Mouse (Mus musculus) adrenal gland, adult 8-10 months (tissue): ENCODE results near the gene Trak1. TPM values are rescaled to one million over a fixed set of nuclear protein-coding genes. Genes with fewer than 3 reads are reported as not detected.
"Not testable (repeated sequence)": the region's sequence is repeated elsewhere in the genome, so short reads cannot be mapped to it uniquely, and the experiment has no call there.

Experiments used
- DNase-seq: peaks from one replicate; pipeline ENCODE4 v3.0.0; 2022
- total RNA-seq, 4 experiments: library from RNA; stranded (reverse); gene quantifications; 2 replicates each; pipeline ENCODE4 v1.2.4; 2022

Gene Trak1
- total RNA-seq, 4 experiments from 2014 or later, result 59.3 to 80.6 (median 74.3) TPM

DNA sequence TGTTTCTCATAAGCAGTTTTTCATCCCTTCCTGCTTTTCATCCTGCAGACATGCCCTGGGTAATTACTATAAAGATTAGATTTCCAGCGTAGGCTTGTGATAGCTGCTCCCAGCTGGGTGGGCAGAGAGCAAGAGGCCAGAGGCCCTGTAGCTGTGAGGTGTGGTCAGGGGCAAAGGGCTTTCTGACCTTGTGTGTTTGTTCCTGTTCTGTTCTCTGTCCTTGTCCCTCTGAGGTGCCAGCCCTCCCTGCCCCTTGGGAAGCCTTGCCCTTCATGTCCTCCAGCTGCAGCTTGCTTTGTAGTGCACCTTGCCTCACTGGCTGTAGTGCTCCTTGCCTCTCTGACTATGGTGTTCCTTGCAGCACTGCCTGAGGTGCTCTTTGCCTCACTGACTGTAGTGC lies 139.2 kb downstream of the Trak1 start:
- DNase-seq, result no peak

DNA sequence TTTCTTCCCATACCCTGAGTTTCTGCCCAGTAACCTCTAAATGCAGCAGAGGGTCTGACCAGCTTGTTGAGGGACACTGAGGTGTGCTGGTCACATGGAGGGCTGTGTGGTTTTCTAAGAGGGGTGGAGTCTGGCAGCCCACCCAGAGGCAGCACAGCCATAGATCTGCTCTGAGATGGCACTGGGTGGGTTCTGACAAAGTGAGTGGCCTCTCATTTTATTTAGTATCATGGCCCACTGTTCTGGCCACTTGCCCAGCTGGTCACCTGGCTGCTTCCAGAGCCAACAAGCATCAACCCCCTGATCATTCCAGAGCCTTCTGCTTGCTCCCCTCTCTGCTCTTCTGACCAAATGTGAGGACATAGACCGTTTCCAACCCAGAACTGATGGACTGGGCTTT lies 144.8 kb downstream of the Trak1 start:
- no peak for DNase-seq

DNA sequence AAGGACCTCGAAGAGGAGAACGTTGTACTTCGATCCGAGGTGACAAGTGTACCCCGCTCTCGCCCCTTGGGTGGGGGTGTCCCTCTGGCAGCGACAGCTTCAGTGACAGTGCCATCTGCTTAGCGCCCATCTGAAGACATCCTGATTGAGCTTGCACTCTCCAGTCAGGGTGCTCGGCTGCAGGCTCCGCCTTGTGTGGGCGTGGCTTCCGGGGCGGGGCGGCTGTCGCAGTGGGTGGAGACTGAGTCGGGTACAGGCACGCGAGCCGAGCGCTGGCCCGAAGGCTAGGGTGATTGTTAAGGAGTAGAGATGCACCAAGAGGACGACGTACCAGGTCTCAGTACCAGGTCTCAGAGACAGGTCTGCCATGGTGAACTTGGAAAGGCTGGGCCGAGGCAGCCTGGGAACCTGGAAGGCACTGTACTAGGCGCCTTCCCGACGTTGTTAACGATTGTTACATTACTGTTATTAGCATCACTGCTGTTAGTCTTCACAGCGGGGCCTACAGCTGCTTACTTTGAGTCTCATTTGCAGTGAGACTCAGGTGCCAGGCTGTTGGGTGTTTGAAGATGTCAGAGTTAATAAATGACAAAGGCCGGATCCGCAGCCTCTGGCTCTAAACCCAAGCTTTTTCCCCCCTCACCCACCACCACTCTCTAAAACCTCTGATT lies 146.5 kb downstream of the Trak1 start:
- DNase-seq, result no peak

DNA sequence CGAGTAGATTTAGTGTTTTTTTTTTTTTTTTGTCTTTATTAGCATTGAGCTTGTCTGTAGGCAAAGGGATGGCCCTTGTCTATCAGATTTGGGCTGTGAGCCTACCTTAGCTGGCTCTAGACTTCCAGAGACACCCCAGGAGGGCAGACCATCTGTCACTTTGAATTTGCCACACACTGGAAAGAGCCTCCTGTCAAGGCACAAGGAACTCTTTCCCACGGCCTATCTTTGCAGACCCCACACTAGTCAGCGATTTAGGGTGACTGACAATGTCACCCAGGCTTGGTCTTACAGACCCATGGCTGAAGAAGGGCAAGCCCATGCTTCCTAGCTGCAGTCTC lies 147.0 kb downstream of the Trak1 start:
- no peak for DNase-seq

DNA sequence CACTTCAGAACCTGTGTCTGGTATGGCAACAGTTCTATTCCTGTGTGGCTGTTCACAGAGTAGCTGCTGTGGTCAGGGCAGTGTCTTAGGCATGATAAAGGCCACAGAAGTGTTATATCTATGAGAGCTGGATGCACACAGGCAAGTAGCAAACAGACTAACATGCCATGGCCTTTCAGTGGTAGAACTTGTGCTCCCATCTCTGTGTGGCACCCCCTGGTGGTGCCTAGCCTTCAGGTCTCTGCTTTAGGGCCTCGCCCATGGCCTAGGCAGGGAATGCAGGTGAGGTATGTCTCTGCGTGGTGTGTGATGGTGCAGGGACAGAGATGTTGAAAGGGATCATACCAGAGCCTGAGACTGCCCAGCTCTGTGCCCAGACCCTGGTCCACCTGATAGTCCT lies 148.1 kb downstream of the Trak1 start:
- no peak for DNase-seq

DNA sequence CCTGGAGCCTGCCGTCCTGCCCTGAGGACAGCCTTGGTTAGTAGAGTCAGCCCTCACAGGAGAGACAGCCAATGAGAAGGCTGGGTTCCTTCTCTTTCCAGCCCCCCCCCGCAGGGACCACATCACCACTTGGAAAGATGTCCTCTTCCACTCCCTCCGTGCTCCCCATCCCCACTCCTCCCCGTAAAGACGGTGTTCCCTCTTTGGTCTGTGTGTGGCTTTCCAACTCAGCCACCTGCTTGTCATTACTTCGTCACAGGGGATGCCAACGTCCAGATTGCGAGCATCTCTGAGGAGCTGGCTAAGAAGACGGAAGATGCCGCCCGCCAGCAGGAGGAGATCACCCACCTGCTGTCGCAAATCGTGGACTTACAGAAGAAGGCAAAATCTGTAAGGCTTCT lies 149.1 kb downstream of the Trak1 start:
- no peak for DNase-seq

DNA sequence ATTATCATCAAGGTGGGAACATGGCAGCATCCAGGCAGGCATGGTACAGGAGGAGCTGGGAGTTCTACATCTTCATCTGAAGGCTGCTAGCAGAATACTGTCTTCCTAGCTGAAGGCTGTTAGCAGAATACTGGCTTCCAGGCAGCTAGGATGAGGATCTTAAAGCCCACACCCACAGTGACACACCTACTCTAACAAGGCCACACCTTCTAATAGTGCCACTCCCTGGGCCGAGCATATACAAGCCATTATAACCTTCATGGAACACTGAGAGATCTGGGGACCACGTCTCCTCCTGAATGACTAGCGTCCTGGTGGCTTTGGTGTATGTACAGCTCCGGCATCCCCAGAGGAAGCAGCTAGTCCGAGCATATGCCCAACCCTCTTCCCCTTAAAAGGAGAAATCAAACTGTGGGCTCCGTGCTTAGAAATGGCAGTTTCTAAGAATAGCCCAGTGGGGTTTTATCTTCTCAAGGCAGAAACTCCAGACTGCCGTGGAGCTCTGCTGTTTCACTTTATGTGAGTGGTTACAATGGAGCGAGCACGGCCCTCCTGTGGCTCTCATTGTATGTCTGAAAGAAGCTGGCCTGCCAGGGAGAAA lies 155.1 kb downstream of the Trak1 start:
- not testable (repeated sequence) for DNase-seq

DNA sequence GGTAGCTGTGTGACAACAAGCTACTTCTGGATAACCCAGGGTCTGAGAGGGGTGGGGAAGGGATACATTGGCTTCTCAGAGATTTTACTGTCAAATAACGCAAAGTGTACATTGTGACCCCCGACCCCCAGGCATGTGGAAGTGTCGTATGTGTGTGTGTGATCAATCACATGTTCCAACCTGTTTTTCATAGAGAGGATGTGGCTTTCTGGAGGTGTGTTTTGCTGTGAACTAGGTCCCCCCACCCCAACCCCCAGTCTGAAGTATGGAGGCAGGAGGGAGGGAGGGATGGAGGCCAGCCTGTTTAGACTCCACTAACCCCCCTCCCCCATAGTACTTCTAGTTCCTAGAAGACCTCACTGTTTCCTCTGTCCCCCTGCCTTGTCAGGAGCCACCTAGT lies 157.6 kb downstream of the Trak1 start:
- DNase-seq, result no peak

DNA sequence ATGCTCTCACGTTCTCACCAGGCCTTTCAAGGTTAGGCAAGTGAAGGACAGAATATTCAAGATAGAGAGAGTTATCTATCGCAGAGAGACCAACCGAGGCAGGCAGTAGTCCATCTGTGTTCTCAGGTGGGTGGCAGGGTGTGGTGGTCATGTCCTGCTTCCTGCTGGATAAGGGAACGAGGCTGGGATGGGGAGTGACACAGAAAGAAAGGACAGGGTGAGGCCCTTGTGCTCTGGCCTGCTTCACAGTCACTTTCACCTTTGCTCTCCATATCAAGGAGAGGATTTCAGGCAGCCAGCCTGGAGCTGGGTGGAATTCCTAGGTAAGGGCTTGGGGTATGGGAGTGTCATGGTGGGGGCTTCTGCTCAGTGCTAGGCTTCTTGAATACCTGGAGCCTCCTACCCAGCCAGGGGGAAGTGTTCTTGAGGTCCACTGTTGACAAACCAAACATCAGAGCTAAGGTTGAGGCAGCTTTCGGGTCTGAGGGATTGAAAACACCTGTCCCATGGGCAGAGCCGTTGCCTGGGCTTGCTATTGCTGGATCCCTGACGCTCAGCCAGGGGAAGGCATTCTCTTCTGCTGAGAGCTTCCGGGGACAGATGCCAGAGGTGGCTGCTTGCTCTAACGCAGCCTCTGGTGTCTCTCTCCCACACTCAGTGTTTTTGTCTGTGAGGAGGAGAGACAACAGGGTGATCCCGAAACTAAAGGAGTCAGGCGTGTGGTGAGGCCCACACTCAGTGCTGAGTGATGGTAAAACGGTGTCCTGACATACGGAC lies 159.6 kb downstream of the Trak1 start:
- DNase-seq, result no peak

DNA sequence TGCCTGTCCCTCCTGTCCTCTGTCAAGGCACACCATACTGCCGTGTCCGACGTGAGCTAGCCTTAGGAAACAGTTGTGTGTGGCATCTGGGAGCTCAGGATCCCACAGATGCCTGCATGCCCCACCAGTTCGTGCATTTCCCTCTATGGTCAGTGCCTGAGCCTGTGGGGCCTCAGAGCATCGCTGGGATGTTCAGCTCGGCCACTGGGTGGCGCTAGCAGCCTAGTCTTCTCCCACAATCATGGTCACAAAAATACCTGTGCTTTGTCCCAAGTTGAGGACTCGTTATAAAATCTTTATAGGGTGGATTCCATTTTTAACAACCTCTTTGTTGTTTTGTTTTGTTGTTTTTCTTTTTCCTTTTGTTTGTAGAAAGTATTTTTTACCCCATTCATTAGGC lies 161.2 kb downstream of the Trak1 start:
- DNase-seq, result no peak

DNA sequence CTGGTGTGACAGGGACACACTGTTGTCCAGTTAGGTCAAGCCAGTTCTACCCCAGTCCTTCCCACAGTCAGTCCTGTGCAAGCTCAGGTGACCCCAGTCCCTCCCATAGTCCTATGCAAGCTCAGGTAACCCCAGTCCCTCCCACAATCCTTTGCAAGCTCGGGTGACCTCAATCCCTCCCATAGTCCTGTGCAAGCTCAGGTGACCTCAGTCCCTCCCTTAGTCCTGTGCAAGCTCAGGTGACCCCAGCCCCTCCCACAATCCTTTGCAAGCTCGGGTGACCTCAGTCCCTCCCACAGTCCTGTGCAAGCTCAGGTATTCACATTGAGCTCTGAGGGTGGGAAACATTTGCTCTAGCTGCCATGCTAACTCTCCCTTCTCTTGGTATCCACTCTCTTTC lies 162.6 kb downstream of the Trak1 start:
- no peak for DNase-seq

DNA sequence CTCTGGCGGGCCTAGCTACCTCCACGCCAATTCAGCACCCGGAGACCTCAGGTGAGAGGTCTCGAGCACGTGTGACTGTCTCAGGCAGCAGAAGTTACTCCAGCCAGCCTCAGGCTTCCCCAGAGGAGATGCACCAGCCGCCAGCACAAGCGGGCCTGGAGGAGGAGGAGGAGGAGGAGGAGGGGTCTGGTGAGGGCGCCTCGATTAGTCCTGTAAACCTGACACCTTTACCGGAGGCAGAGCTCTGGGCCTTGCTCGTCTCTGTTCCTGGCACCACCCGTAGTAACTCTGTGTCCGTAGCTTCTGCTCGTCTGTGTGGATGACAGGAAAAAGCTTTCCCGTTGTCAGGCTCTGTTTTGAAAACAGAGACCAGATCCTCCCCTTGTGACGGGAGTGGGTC lies 163.2 kb downstream of the Trak1 start:
- DNase-seq, result no peak

DNA sequence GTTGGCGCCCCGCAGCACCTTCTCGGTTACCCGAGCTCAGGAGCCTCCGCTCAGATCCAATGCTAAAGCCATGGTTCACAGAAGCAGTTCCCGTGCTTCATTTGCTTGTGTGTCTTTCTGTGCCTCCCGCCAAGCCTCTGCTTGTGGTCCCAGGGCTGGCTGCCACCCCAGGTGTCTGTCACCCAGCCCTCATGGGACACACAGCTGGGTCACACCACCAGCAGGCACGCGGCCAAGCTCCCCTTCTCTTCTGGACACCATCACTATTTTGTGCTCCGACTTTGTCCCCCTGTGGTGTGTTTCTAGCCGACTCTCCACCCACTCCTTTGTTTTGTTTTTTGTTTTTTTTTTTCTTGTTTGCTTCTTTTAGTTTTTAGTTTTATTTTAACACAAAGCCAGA lies 170.2 kb downstream of the Trak1 start:
- no peak for DNase-seq

DNA sequence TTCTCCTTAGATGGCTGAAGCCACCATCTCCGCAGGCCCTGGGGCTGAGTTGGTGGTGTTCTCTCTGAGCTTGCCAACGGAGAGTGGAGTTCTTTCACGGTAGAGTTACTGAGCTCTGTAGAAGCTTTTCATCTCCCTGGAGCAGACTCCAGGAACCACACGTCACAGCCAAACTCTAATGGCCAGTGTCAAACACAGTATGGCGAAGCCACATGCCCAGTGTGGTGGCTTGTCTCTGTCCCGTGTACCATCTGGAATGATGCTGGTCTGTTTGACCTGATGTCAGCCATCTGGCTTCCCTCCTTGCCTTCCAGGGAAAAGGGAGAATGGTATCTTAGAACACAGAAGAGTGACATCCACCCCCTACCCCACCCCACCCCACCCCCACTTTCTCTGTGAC lies 172.4 kb downstream of the Trak1 start:
- no peak for DNase-seq

DNA sequence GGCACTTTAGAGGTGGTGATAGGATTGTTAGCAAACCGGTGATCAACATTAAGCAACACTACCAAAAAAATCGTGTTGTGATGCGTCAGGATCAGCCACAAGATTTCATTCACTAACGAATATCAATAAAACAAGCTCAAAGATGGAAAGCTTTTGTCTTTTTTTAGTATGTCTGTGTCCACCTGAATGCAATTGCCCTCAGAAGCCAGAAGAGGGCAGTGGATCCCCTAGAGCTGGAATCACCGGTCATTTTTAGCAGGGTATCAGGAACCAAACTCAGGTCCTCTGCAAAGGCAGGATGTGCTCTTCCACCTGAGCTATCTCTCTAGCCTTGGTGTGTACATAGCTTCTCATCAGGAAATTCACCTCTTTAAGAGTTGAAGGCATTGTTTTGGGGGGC lies 177.5 kb downstream of the Trak1 start:
- no peak for DNase-seq

DNA sequence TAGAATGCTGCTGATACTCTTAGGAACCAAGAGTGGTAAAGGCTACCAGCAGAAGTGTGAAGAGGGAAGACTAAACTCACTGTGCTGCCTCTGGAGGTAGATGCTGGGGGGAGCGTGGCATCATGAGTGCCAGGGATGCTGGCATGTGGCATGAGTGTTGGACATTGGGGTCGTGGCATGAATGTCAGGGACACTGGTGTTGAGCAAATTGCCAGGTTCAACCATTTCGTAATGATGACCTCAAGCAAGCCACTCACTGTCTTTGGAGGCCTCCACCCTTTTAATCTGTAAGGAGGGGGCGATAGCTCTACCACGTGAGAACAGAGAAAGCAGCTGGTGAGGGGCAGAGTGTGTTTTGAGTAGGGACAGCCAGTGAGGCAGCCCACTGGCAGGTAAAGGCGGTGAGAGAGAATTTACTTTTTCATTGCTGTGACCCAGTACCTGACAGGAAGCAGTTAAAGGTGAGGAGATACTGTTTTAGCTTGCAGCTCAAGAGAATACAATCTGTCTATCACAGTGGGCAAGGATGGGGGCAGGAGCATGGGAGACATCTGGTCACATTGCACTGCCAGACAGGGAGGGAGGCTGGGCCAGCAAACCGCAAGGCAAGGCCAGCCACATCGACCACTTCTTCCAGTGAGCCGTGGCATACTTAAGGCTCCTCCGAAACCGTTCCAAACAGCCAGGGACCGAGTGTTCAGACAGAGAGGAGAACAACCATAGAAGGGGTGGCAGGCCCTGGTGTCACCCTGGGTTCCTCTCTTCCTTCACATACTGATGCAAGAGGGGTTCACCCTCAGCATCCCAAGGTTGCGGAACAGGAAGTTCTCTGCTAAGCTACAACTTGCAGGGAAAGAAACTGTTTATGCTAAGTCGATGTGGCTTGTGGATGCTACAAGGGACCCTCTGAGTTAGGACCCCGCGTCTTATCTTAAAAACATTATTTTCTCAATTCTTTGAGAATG lies 178.5 kb downstream of the Trak1 start:
- DNase-seq, result no peak

DNA sequence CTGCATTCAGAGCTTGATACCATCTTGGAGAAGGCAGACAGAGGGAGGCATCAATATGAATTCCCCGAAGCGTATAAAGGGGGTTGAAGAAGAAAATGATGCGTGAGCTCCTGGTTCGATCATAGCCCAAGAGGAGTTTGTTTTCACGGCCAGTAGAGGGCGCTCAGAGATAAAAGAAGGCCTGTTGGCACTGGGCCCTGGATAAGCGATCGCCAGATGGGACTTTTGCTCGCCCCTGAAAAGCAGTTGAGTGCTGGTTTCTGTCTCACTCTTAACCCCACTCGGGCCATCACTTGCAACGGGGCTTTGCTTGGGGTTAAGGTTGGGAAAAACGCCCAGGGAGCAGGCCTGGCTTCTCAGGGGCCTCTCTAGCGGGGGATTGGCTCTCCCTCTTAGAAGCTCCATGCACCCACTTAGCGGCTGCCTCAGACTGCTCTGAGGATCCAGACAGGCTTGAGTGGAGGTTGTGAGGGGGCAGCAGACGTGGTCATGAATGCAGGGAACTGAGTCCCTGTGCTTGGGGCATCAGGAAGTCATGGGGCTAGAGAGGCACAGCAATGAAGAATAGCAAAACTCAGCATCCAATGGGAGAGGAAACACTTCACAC lies 180.1 kb downstream of the Trak1 start:
- peak; percentile 19 for DNase-seq

DNA sequence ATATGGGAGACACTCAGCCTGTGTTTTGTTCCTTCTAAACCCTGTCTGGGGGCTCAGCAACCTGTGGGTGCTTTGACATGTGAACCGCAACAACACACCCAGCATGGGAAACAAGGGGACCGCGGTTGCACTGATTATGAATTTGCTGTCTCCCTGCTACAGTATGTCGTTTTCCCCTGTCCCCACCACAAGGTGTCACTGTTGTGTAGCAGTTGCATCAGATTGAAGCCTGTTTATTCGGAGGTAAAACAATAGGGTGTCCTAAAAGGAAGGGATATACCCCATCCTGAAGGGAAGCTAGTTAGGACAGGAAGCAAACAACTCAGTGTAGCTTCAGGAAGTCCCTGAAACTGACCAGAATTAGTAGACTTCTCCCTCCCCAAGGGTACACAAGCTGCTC lies 182.2 kb downstream of the Trak1 start:
- DNase-seq, result peak; percentile 26

DNA sequence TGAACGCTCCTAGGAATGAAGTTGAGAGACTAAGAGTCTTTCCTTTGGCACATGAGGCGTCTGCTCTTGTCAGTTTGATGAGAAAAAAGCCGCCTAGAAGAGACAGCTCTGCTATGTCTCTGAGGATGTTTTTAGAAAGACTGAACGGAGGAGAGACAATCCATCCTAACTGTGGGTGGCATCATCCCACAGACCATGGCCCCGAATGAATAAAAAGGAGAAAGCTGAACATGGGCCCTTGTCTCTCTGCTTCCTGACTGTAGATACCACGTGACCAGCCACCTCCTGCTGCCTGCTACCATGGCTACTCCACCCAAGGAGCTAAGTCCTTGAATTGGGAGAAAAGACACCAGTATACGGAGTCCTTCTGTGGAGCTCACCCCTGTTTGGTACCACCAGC lies 189.9 kb downstream of the Trak1 start:
- DNase-seq, result no peak

DNA sequence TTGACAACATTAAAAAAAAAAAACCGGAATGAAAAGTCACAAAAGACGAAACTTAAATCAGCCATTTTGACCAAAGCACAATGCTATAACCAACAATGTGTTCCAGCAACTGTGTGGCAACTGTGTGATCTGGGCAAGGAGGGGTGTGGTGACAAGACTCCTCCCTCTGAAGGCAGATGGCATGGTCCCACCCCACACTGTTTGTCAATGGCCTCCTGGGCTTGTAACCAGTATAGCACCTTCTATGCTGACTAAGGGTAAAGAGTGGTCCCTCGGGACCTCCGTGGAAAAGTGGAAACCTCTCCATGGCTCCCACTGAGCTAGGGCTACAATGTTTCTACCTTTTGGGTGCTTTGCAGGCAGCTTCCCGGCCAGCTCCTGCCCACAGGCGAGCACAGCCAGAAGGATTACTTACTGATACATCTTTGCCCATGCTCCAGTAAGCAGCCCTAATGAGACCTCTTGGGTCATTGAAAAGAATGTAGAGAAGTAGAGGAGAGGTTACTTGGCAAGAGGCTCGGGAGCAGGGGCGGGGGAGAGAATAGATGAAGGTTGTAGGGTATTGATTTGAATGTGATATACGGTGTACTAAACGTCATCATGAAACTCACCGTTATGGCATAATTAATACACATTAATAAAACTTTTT lies 194.4 kb downstream of the Trak1 start:
- no peak for DNase-seq

DNA sequence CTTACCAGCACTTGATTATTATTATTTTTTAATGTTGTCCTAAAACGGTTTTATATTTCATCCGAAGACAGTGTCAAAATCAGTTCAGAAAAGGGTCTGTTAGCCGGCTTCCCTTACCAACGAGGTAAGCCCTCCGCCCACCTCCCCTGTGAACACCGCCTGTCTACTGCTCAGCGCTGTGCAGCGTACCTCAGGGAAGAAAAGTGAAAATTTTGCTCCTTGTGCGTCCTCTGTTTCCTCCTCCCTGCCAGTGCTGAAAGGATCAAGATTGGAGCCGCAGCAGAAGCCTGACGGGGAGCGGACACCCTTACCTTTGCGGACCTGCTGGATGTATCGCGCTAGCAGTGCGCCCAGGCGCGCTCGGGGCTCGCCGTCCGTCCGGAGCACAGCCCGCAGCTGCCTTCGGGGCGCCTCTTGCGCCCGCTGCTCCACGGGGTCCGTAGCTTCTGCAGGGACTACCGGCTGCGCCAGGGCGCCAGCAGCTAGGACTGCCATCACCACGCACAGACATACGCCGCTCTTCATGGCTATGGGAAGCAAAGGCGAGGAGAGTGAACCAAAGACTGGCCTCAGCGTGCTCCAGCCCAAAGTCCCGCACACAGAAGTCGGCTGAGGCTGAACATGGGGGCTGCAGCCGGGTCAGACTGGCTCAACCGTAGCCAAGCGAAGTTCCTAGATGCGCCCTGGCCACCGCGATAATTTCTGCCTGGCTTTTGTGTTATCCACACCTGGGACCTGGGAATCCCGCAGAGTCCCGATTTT lies 196.9 kb downstream of the Trak1 start:
- DNase-seq, result no peak
